Mouse (Mus musculus) small intestine, adult 2 months (tissue): ENCODE data around the gene Bach2.

ENCODE experiments used
- CTCF ChIP-seq: fragments of 200-500 bp; IDR thresholded peaks from 2 replicates; pipeline ENCODE4 v1.5.1; 2012; ENCODE audit warnings: low read depth, mild to moderate bottlenecking, control low read depth, inconsistent platforms, low read length, moderate library complexity, mixed read lengths; ENCODE audit not compliant: insufficient replicate concordance, insufficient read length; ENCODE audit errors: extremely low read depth
- POLR2A ChIP-seq: fragments of 200-500 bp; IDR thresholded peaks from 2 replicates; pipeline ENCODE4 v1.6.1; 2012; ENCODE audit warnings: low read depth, mild to moderate bottlenecking, control low read depth, inconsistent platforms, low read length, moderate library complexity

GRCm38 (mm10) chr4:32264892-32265291 lies 26.3 kb downstream of the Bach2 start:
- TF ChIP-seq CTCF = no peak
- no peak for TF ChIP-seq POLR2A
